Mouse (Mus musculus): ENCODE results near the gene Tigd3. TPM values are rescaled to one million over a fixed set of nuclear protein-coding genes. Genes with fewer than 3 reads are reported as not detected.

Tigd3 gene
- total RNA-seq, 2 experiments from 2014 or later, result 6.5 to 8.1 TPM

DNA sequence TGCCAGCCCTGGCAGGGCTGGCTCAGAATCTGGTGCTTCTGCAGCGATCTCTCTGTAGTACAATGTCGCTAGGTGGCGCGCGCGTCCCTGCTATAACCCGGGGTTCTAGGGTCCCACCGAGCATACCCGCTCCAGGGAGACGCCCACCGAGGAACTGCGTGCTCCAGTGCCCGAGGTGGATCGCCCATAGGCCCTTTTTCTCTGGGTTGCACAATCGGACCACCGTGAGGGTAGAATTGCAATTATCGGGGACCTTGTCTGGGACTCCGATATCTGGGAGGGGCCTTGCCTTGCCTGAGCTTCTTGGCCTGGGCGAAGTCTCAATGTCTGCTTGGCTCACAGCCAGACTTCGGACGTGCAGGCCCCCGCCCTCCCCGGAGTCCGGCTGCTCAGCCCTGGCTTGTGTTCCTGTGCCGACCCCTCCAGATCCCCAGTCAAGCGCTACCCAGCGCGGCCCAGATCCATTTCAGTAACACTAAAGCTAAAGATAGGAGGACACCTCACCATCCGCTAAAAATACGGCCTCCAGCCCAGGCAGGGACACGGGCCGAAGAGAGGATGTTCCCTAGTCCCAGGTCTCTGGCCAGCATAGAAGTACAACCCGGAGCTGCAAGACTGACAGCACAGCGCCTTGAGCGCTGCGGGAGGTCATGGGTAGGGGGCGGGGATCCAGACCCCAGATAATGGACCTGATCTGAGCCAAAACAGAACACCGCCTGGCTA is 30.2 kb upstream of the Tigd3 start:
- intact Hi-C loops (cut with DNase I), result loop anchor here (1.0 to 5.0 kb wide), 3 partner anchors 32 to 123 kb away; partner anchors contain the start of gene Syvn1
- peak; percentile 86 to 95 for DNase-seq (ENCODE audit: extremely low spot score in 1 of 2, low spot score in 2 of 2)

DNA sequence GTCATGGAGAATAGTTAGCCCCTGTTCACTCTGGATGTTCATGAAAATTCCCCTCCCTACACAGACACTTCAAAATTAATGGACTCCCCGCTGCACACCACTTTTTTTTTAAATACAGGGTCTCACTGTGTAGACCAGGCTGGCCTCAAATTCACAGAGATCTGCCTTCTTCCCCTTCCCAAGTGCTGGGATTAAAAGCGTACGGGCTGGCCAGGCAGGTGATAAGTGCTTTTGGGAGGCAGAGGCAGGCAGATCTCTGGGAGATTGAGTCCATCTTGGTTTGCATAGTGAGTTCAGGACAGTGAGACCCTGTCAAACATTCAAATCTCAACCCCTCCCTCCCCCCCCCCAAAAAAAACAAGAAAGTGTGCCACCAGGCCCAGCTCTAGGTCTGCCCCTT is 29.0 kb upstream of the Tigd3 start:
- intact Hi-C loops (cut with DNase I), result loop anchor here (1.0 to 5.0 kb wide), 2 partner anchors 95 to 124 kb away; partner anchors contain the start of gene Syvn1
- no peak for DNase-seq (ENCODE audit: extremely low spot score in 1 of 2, low spot score in 2 of 2)

GRCm38 (mm10) chr19:5922119-5922942 is 28.4 kb upstream of the Tigd3 start:
- intact Hi-C loops (cut with DNase I), result loop anchor here (5.0 kb wide), 1 partner anchor 125 kb away; the partner anchor contains the start of gene Syvn1
- DNase-seq (ENCODE audit: extremely low spot score in 1 of 2, low spot score in 2 of 2), result no peak

DNA sequence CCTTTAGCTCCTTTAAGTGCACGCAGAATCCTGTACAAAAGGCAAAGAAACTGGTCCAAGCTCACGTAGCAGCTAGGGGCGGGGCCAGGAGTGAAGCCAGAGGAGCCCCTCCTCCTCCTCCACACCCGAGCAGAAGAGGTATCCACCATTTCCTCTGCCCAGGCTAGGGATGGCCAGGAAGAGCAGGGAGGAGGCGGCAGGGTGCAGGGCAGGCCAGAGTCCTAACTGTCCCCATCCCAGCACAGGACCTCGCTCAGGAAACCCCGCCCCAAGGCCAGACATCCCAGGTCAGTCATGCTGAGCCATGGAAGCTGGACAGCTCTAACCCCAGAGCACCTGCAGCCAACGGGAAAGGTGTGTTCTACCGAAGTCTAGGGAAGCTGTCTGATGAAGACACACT is 27.8 kb upstream of the Tigd3 start:
- intact Hi-C loops (cut with DNase I), result loop anchor here (5.0 kb wide), 1 partner anchor 126 kb away; the partner anchor contains the start of gene Syvn1

GRCm38 (mm10) chr19:5913007-5913719 is 19.2 kb upstream of the Tigd3 start, which contains the start of gene Dpf2:
TSS of gene Dpf2 (minus strand) at chr19:5913010.
- intact Hi-C loops (cut with DNase I), result no loop called here
- DNase-seq (ENCODE audit: extremely low spot score in 1 of 2, low spot score in 2 of 2), result no peak

More for the DNA sequence above, 27.8 kb upstream of the Tigd3 start:
- peak in 1 of 2 experiments; percentile 44 for DNase-seq (ENCODE audit: extremely low spot score in 1 of 2, low spot score in 2 of 2)

- intact Hi-C loops (cut with DNase I), result no loop called here
- peak; percentile 98 to 99 for DNase-seq (ENCODE audit: extremely low spot score in 1 of 2, low spot score in 2 of 2)
Observed at GRCm38 (mm10) chr19:5912103-5913006, 18.4 kb upstream of the Tigd3 start.

DNA sequence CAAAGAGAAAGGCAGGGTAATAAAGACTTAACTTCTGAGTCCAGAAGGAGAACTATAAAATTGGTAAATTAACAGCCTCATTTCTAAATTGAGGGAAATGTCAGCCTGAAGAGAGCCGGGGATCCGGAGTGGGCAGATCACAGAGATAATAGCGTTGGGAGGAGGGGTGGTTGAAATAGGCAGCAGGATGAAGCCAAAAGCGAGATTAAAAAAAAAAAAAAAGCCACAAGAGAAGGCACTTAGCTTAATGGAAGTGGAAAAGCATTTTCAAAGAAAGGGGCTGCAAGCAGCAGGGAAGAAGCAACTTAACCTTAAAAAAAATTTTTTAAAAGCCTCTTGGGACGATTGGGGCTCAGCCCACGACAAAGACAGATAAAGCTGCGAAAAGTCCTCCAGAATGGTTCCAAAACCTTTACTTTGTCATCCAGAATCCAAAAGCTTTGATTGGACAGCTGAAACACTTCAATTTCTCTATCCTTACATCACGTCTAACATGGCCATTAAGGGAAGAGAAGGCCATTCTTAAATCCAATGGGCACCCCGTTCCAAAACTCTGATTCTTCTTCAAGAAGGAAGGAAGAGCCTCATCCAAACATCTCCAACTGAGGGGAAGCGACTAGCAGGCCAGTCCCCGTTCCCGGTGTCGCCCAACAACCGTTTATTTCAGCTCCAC is 17.6 kb upstream of the Tigd3 start:
- no peak for DNase-seq (ENCODE audit: extremely low spot score in 1 of 2, low spot score in 2 of 2)
- intact Hi-C loops (cut with DNase I), result no loop called here

GRCm38 (mm10) chr19:5910221-5910620 is 16.3 kb upstream of the Tigd3 start:
- DNase-seq (ENCODE audit: extremely low spot score in 1 of 2, low spot score in 2 of 2), result no peak
- intact Hi-C loops (cut with DNase I), result no loop called here

- intact Hi-C loops (cut with DNase I), result no loop called here
- no peak for DNase-seq (ENCODE audit: extremely low spot score in 1 of 2, low spot score in 2 of 2)
Observed at GRCm38 (mm10) chr19:5907275-5907674, 13.3 kb upstream of the Tigd3 start.

GRCm38 (mm10) chr19:5893282-5894001 is 507 bp downstream of the Tigd3 start:
- intact Hi-C loops (cut with DNase I), result loop anchor here (10.0 kb wide), 1 partner anchor 199 kb away; no protein-coding TSS in a partner anchor

GRCm38 (mm10) chr19:5892735-5893134 is 1.2 kb downstream of the Tigd3 start:
- no peak for DNase-seq (ENCODE audit: extremely low spot score in 1 of 2, low spot score in 2 of 2)
- intact Hi-C loops (cut with DNase I), result loop anchor here (10.0 kb wide), 1 partner anchor 198 kb away; no protein-coding TSS in a partner anchor

More at GRCm38 (mm10) chr19:5893282-5894001, 507 bp downstream of the Tigd3 start:
- no peak for DNase-seq (ENCODE audit: extremely low spot score in 1 of 2, low spot score in 2 of 2)

- intact Hi-C loops (cut with DNase I), result loop anchor here (10.0 kb wide), 1 partner anchor 197 kb away; no protein-coding TSS in a partner anchor
- DNase-seq (ENCODE audit: extremely low spot score in 1 of 2, low spot score in 2 of 2), result no peak
Observed at GRCm38 (mm10) chr19:5892262-5892661, 1.7 kb downstream of the Tigd3 start.

DNA sequence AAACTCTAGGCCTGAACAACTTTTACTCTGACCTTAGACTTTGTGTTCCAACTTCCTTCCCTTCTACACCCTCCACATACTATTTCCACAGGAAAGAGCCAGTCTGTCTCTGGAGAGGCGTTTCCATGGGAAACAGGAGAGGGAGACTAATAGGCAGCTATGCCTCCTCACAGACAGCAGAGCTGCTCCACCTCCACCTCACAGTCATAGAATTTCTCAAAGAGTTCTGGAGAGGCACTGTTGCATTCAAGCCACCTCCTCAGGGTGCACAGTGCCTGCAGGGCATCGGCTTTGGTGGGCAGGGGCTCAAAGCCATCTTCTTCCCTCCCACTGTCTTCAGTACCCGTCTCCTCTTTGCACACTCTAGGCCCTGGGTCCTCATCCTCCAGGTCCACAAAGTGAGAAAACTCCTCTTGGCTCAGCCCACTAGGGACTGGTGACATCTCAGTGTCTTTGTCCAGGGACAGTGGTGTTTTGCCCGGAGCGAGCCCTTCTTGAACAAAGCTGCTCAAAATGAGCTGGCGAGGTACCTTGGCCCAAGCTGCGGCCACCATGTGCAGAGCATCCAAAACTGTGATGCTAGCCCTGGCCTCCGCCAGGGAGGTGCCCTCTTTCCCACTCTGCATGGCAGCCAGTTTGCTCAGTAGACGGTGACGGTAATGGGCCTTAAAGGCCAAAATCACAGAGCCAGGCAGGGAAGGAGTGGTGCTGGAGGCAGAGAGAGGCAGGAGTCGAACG is 2.3 kb downstream of the Tigd3 start:
- DNase-seq (ENCODE audit: extremely low spot score in 1 of 2, low spot score in 2 of 2), result no peak
- intact Hi-C loops (cut with DNase I), result loop anchor here (10.0 kb wide), 1 partner anchor 197 kb away; no protein-coding TSS in a partner anchor

DNA sequence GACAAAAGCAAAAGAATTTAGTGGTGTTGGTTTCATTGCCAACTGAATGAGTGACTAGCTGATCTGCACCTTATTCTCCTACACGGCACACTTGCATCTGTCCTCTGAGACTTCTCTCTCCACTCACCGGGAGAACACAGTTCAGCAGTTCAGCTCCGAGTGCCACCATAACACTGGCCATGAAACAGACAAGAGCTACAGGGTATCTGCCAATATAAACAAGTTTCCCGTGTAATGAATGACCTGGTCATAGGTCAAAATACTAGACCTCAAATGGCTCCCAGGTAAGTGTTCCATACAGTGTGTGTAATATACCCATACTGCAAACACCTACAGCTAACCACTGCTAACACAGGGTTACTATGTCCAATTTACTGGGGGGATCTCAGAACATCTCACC is 4.7 kb downstream of the Tigd3 start:
- no peak for DNase-seq (ENCODE audit: extremely low spot score in 1 of 2, low spot score in 2 of 2)
- intact Hi-C loops (cut with DNase I), result no loop called here

DNA sequence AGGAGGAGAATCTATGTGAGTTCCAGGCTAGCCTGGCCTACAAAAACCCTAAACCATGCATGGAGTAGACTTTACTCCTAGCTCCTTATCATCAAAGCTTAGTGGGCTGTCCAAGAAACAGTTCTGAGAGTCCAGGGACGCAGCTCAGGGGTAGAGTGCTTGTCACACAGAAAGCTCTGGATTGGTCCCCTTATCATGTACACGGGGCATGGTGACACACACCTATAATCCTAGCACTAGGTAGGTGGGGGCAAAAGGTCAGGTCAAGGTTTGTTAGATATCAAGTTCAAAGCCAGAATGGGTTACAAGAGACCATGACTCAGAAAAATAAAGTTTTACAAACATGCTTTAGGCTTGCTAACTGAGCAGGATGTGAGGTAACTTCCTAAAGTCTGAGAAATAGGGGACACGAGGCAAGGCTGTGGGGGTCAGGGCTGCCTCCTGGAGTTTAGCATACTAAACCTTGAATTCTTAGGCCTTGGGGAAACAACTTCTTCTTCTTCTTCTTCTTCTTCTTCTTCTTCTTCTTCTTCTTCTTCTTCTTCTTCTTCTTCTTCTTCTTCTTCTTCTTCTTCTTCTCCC is 6.6 kb downstream of the Tigd3 start:
- intact Hi-C loops (cut with DNase I), result no loop called here

DNA sequence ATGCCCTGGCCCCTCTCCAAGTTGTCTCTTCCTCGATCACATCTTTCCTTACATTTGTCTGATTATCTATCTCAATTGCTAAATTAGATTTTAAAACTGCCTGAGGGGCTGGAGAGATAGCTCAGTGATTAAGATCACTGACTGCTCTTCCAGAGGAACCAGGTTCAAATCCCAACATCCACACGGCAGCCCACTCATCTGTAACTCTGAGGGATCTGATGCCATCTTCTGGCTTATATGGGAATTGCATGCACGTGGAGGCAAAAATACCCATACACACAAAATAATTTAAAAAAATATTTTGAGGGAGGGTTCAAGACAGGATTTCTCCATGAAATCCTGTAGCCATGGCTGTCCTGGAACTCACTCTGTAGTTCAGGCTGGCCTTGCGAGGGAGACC is 8.1 kb downstream of the Tigd3 start:
- intact Hi-C loops (cut with DNase I), result no loop called here
- no peak for DNase-seq (ENCODE audit: extremely low spot score in 1 of 2, low spot score in 2 of 2)

More for the DNA sequence above, 6.6 kb downstream of the Tigd3 start:
- no peak for DNase-seq (ENCODE audit: extremely low spot score in 1 of 2, low spot score in 2 of 2)
